Mouse (Mus musculus) liver, adult 2 months (tissue): Measurements from ENCODE around the gene Ivd. TPM values are rescaled to one million over a fixed set of nuclear protein-coding genes. Genes with fewer than 3 reads are reported as not detected.

ENCODE experiments used
- DNase-seq: peaks from one replicate; pipeline ENCODE4 v3.0.0-alpha.2; 2011; ENCODE audit warnings: low read depth, low spot score; ENCODE audit errors: extremely low read depth
- H3K27ac ChIP-seq: fragments of 200-500 bp; replicated peaks from 2 replicates; pipeline ENCODE4 v1.5.1; 2012; ENCODE audit warnings: low read depth, mild to moderate bottlenecking, control low read depth, inconsistent platforms, low read length; ENCODE audit not compliant: insufficient read depth
- H3K27me3 ChIP-seq: fragments of 200-500 bp; 2 replicates; pipeline ENCODE4 v1.6.1; 2012; ENCODE audit warnings: mild to moderate bottlenecking, moderate library complexity, low read length, inconsistent platforms; ENCODE audit not compliant: control insufficient read depth, insufficient read depth
- H3K36me3 ChIP-seq: fragments of 200-500 bp; 2 replicates; pipeline ENCODE4 v1.6.1; 2012; ENCODE audit warnings: low read length, inconsistent platforms; ENCODE audit not compliant: control insufficient read depth, insufficient read depth
- H3K4me1 ChIP-seq: fragments of 200-500 bp; 2 replicates; pipeline ENCODE4 v1.6.1; 2011; ENCODE audit warnings: low read length; ENCODE audit not compliant: control insufficient read depth, insufficient read depth
- H3K4me3 ChIP-seq: fragments of 200-500 bp; 2 replicates; pipeline ENCODE4 v1.5.1; 2011; ENCODE audit warnings: low read depth, mild to moderate bottlenecking, control low read depth, low read length, moderate library complexity; ENCODE audit not compliant: insufficient read depth
- H3K79me2 ChIP-seq: fragments of 200-500 bp; 2 replicates; pipeline ENCODE4 v1.6.1; 2012; ENCODE audit warnings: inconsistent platforms, mild to moderate bottlenecking, low read length, moderate library complexity; ENCODE audit not compliant: control insufficient read depth, insufficient read depth
- H3K9ac ChIP-seq: fragments of 200-500 bp; 2 replicates; pipeline ENCODE4 v1.6.1; 2012; ENCODE audit warnings: low read depth, mild to moderate bottlenecking, control low read depth, inconsistent platforms, low read length
- CTCF ChIP-seq: fragments of 200-500 bp; IDR thresholded peaks from 2 replicates; pipeline ENCODE4 v1.5.1; 2011; ENCODE audit warnings: low read depth, low read length, control low read depth
- POLR2A ChIP-seq: fragments of 200-500 bp; IDR thresholded peaks from 2 replicates; pipeline ENCODE4 v1.6.1; 2011; ENCODE audit warnings: low read length, control low read depth; ENCODE audit not compliant: insufficient read depth; ENCODE audit errors: extremely low read depth
- WGBS: fragments of 180-500 bp; shearing (Covaris S2); methylation state at CpG from one replicate; pipeline ENCODE4 v1.1.7; 2018; 5-methylcytosine and 5-hydroxymethylcytosine counted together
- polyA plus RNA-seq: library from polyadenylated mRNA; depleted of rRNA; stranded (reverse); fragments of >200 nt; gene quantifications from 2 replicates; pipeline ENCODE4 v1.2.3, GENCODE M21; 2012
- total RNA-seq: library from RNA; depleted of rRNA; stranded (reverse); fragments of >200 nt; gene quantifications from 2 replicates; pipeline ENCODE4 v1.2.3, GENCODE M21; 2014

Ivd gene
- total and polyA plus RNA-seq, 2 experiments: 127 to 146 TPM

- DNase-seq: no peak
- no peak overlapping the region for H3K27ac ChIP-seq
- H3K4me3 ChIP-seq: peak overlapping the region; percentile 56; the same call in 1 of the 2 replicates
- no peak overlapping the region; the same call in 1 of the 2 replicates for H3K9ac ChIP-seq
- peaks cover 4% of the 10 kb centered on the region; the same call in 1 of the 2 replicates for H3K4me1 ChIP-seq
- 6% methylated on average over 13 of the region's 13 CpGs for WGBS
- no peaks in the 10 kb centered on the region for H3K36me3 ChIP-seq
- H3K79me2 ChIP-seq: no peaks in the 10 kb centered on the region
- TF ChIP-seq POLR2A: no peak
- no peak for TF ChIP-seq CTCF
- 0 out of 2 replicates have a peak, but pooled peaks cover 9% of the 10 kb centered on the region for H3K27me3 ChIP-seq
Measured at GRCm38 (mm10) chr2:118896914-118897291, 35.1 kb downstream of the Ivd start.

- no peaks in the 10 kb centered on the region for H3K36me3 ChIP-seq
- peaks cover 4% of the 10 kb centered on the region; the same call in 1 of the 2 replicates for H3K4me1 ChIP-seq
- H3K4me3 ChIP-seq: no peak overlapping the region
- DNase-seq: no peak
- H3K27me3 ChIP-seq: 0 out of 2 replicates have a peak, but pooled peaks cover 9% of the 10 kb centered on the region
- no peak overlapping the region for H3K9ac ChIP-seq
- 12% methylated on average over 7 of the region's 7 CpGs for WGBS
- 0 out of 2 replicates have a peak, but pooled peaks cover 3% of the 10 kb centered on the region for H3K79me2 ChIP-seq
- TF ChIP-seq CTCF (no peak), POLR2A (no peak)
- H3K27ac ChIP-seq: no peak overlapping the region
Measured at GRCm38 (mm10) chr2:118897392-118897791, 35.6 kb downstream of the Ivd start.

- WGBS: 4% methylated on average over 11 of the region's 11 CpGs
- Histone ChIP-seq H3K4me1 (peaks cover 4% of the 10 kb centered on the region; the same call in 1 of the 2 replicates), H3K27me3 (0 out of 2 replicates have a peak, but pooled peaks cover 9% of the 10 kb centered on the region), H3K27ac (no peak overlapping the region), H3K36me3 (no peaks in the 10 kb centered on the region), H3K4me3 (no peak overlapping the region), H3K79me2 (0 out of 2 replicates have a peak, but pooled peaks cover 3% of the 10 kb centered on the region), H3K9ac (no peak overlapping the region)
- no peak for TF ChIP-seq CTCF
- no peak for TF ChIP-seq POLR2A
- DNase-seq: no peak
Measured at GRCm38 (mm10) chr2:118897808-118898207, 36.1 kb downstream of the Ivd start.

GRCm38 (mm10) chr2:118898771-118899170 lies 37.0 kb downstream of the Ivd start:
- Histone ChIP-seq H3K4me3 (no peak overlapping the region), H3K27ac (no peak overlapping the region), H3K79me2 (0 out of 2 replicates have a peak, but pooled peaks cover 3% of the 10 kb centered on the region), H3K4me1 (peaks cover 4% of the 10 kb centered on the region), H3K27me3 (0 out of 2 replicates have a peak, but pooled peaks cover 9% of the 10 kb centered on the region), H3K36me3 (no peaks in the 10 kb centered on the region), H3K9ac (no peak overlapping the region)
- DNase-seq: no peak
- no peak for TF ChIP-seq POLR2A
- TF ChIP-seq CTCF: no peak
- WGBS: 36% methylated on average over 4 of the region's 4 CpGs

- no peak overlapping the region for H3K27ac ChIP-seq
- peaks cover 6% of the 10 kb centered on the region for H3K4me1 ChIP-seq
- no peak for DNase-seq
- no peaks in the 10 kb centered on the region for H3K36me3 ChIP-seq
- no peak overlapping the region for H3K4me3 ChIP-seq
- no peak overlapping the region for H3K9ac ChIP-seq
- TF ChIP-seq POLR2A (no peak), CTCF (no peak)
- 40% methylated on average over 7 of the region's 7 CpGs for WGBS
- H3K79me2 ChIP-seq: 0 out of 2 replicates have a peak, but pooled peaks cover 4% of the 10 kb centered on the region
- 0 out of 2 replicates have a peak, but pooled peaks cover 9% of the 10 kb centered on the region for H3K27me3 ChIP-seq
Measured at GRCm38 (mm10) chr2:118899306-118899705, 37.6 kb downstream of the Ivd start.

- DNase-seq: no peak
- TF ChIP-seq POLR2A: no peak
- TF ChIP-seq CTCF: no peak
- Histone ChIP-seq H3K4me3 (peak within 1 kb of the TSS; percentile 88; the same call in 1 of the 2 replicates), H3K27me3 (0 out of 2 replicates have a peak, but pooled peaks cover 9% of the 10 kb centered on the region), H3K79me2 (peaks cover 12% of the 10 kb centered on the region; the same call in 1 of the 2 replicates), H3K36me3 (no peaks in the 10 kb centered on the region), H3K9ac (peak within 1 kb of the TSS; percentile 43), H3K4me1 (peaks cover 6% of the 10 kb centered on the region), H3K27ac (no peak within 1 kb of the TSS)
- 7% methylated on average over 32 of the region's 32 CpGs for WGBS
Measured at GRCm38 (mm10) chr2:118899981-118900825, 38.4 kb downstream of the Ivd start, which contains the start of gene Bahd1. TSS of gene Bahd1 (plus strand) at chr2:118900377.
